Mouse (Mus musculus) liver, postnatal 0 days (tissue): ENCODE measurements at regions not wholly inside any gene's neighbourhood (a gene's known extent, or its start where the extent isn't known, plus 50 kb on each side); places are given as distances from the start of the nearest gene placed in this dataset.

Source experiments
- CTCF ChIP-seq: sonication (generic); IDR thresholded peaks from 2 replicates; pipeline ENCODE4 v1.5.1; 2016; ENCODE audit warnings: antibody characterized with exemption, low read depth
- EP300 ChIP-seq: IDR thresholded peaks from 2 replicates; pipeline ENCODE4 v1.6.1; 2016; ENCODE audit warnings: antibody characterized with exemption, low read depth, mild to moderate bottlenecking

GRCm38 (mm10) chr17:88260176-88260575 lies 180.3 kb upstream of the Foxn2 start:
- TF ChIP-seq CTCF (no peak), EP300 (no peak)
